Mouse (Mus musculus): ENCODE results near the gene Gm9918.

The Gm9918 gene

GRCm38 (mm10) chr15:102243229-102244190 is 26.9 kb upstream of the Gm9918 start:
- peak overlapping the region; percentile 94 for H3K4me3 ChIP-seq (replicated peaks; ENCODE audit: low read length)
- H3K4me1 ChIP-seq (replicated peaks; ENCODE audit: low read depth, low read length): peaks cover 70% of the 10 kb centered on the region
- H3K27me3 ChIP-seq (ENCODE audit: insufficient read depth, low read length): no peaks in the 10 kb centered on the region
- H3K36me3 ChIP-seq (ENCODE audit: insufficient read depth, low read length): peaks cover 34% of the 10 kb centered on the region
- H3K9me3 ChIP-seq (ENCODE audit: low read length): no peaks in the 10 kb centered on the region
- TF ChIP-seq NANOG (IDR thresholded peaks at IDR 0.05; ENCODE audit: borderline replicate concordance, low read length) (peak; percentile 31; the same call in 1 of the 2 replicates), CTCF (conservative IDR thresholded peaks at IDR 0.05; ENCODE audit: low read length) (no peak), POU5F1 (IDR thresholded peaks at IDR 0.05; ENCODE audit: borderline replicate concordance, low read length) (peak; percentile 93)

GRCm38 (mm10) chr15:102244306-102245191 is 25.8 kb upstream of the Gm9918 start:
- peaks cover 70% of the 10 kb centered on the region for H3K4me1 ChIP-seq (replicated peaks; ENCODE audit: low read depth, low read length)
- peak overlapping the region; percentile 94 for H3K4me3 ChIP-seq (replicated peaks; ENCODE audit: low read length)
- H3K9me3 ChIP-seq (ENCODE audit: low read length): no peaks in the 10 kb centered on the region
- H3K36me3 ChIP-seq (ENCODE audit: insufficient read depth, low read length): peaks cover 24% of the 10 kb centered on the region
- TF ChIP-seq CTCF (conservative IDR thresholded peaks at IDR 0.05; ENCODE audit: low read length) (no peak), POU5F1 (IDR thresholded peaks at IDR 0.05; ENCODE audit: borderline replicate concordance, low read length) (no peak), NANOG (IDR thresholded peaks at IDR 0.05; ENCODE audit: borderline replicate concordance, low read length) (no peak)
- H3K27me3 ChIP-seq (ENCODE audit: insufficient read depth, low read length): no peaks in the 10 kb centered on the region

- peaks cover 17% of the 10 kb centered on the region for H3K36me3 ChIP-seq (ENCODE audit: insufficient read depth, low read length)
- TF ChIP-seq CTCF (conservative IDR thresholded peaks at IDR 0.05; ENCODE audit: low read length): no peak
- TF ChIP-seq NANOG (IDR thresholded peaks at IDR 0.05; ENCODE audit: borderline replicate concordance, low read length): no peak
- no peak for TF ChIP-seq POU5F1 (IDR thresholded peaks at IDR 0.05; ENCODE audit: borderline replicate concordance, low read length)
Observed at GRCm38 (mm10) chr15:102245461-102245881, 24.9 kb upstream of the Gm9918 start.

GRCm38 (mm10) chr15:102245891-102246741 is 24.2 kb upstream of the Gm9918 start:
- H3K4me1 ChIP-seq (replicated peaks; ENCODE audit: low read depth, low read length): peaks cover 73% of the 10 kb centered on the region
- peak overlapping the region; percentile 94 for H3K4me3 ChIP-seq (replicated peaks; ENCODE audit: low read length)
- no peaks in the 10 kb centered on the region for H3K9me3 ChIP-seq (ENCODE audit: low read length)
- H3K36me3 ChIP-seq (ENCODE audit: insufficient read depth, low read length): peaks cover 13% of the 10 kb centered on the region
- H3K27me3 ChIP-seq (ENCODE audit: insufficient read depth, low read length): no peaks in the 10 kb centered on the region
- TF ChIP-seq NANOG (IDR thresholded peaks at IDR 0.05; ENCODE audit: borderline replicate concordance, low read length): no peak
- TF ChIP-seq POU5F1 (IDR thresholded peaks at IDR 0.05; ENCODE audit: borderline replicate concordance, low read length): no peak
- TF ChIP-seq CTCF (conservative IDR thresholded peaks at IDR 0.05; ENCODE audit: low read length): no peak

More at GRCm38 (mm10) chr15:102245461-102245881, 24.9 kb upstream of the Gm9918 start:
- Histone ChIP-seq H3K9me3 (ENCODE audit: low read length) (no peaks in the 10 kb centered on the region), H3K27me3 (ENCODE audit: insufficient read depth, low read length) (no peaks in the 10 kb centered on the region), H3K4me3 (replicated peaks; ENCODE audit: low read length) (peak overlapping the region; percentile 94), H3K4me1 (replicated peaks; ENCODE audit: low read depth, low read length) (peaks cover 73% of the 10 kb centered on the region)

- H3K27me3 ChIP-seq (ENCODE audit: insufficient read depth, low read length): no peaks in the 10 kb centered on the region
- H3K4me1 ChIP-seq (replicated peaks; ENCODE audit: low read depth, low read length): peaks cover 73% of the 10 kb centered on the region
- H3K4me3 ChIP-seq (replicated peaks; ENCODE audit: low read length): peak overlapping the region; percentile 94
- no peaks in the 10 kb centered on the region for H3K9me3 ChIP-seq (ENCODE audit: low read length)
- H3K36me3 ChIP-seq (ENCODE audit: insufficient read depth, low read length): peaks cover 11% of the 10 kb centered on the region
- 0 out of 2 replicates have a peak, but pooled peaks have one; percentile 4 for TF ChIP-seq POU5F1 (IDR thresholded peaks at IDR 0.05; ENCODE audit: borderline replicate concordance, low read length)
- TF ChIP-seq NANOG (IDR thresholded peaks at IDR 0.05; ENCODE audit: borderline replicate concordance, low read length): no peak
- no peak for TF ChIP-seq CTCF (conservative IDR thresholded peaks at IDR 0.05; ENCODE audit: low read length)
Observed at GRCm38 (mm10) chr15:102246866-102247251, 23.5 kb upstream of the Gm9918 start.

GRCm38 (mm10) chr15:102247252-102248130 is 22.9 kb upstream of the Gm9918 start:
- H3K9me3 ChIP-seq (ENCODE audit: low read length): no peaks in the 10 kb centered on the region
- TF ChIP-seq NANOG (IDR thresholded peaks at IDR 0.05; ENCODE audit: borderline replicate concordance, low read length) (no peak), POU5F1 (IDR thresholded peaks at IDR 0.05; ENCODE audit: borderline replicate concordance, low read length) (no peak), CTCF (conservative IDR thresholded peaks at IDR 0.05; ENCODE audit: low read length) (no peak)
- H3K27me3 ChIP-seq (ENCODE audit: insufficient read depth, low read length): no peaks in the 10 kb centered on the region
- H3K36me3 ChIP-seq (ENCODE audit: insufficient read depth, low read length): peaks cover 12% of the 10 kb centered on the region; the same call in 1 of the 2 replicates
- peaks cover 73% of the 10 kb centered on the region for H3K4me1 ChIP-seq (replicated peaks; ENCODE audit: low read depth, low read length)
- peak overlapping the region; percentile 94 for H3K4me3 ChIP-seq (replicated peaks; ENCODE audit: low read length)
